Mouse (Mus musculus) effector memory CD4-positive, alpha-beta T cell, adult 7 months (primary cell): ENCODE results near the gene Cacng4. TPM values are rescaled to one million over a fixed set of nuclear protein-coding genes. Genes with fewer than 3 reads are reported as not detected.

ENCODE experiments used
- polyA plus RNA-seq: library from polyadenylated mRNA; unstranded; fragments of 100-300 nt; shearing (Covaris generic); gene quantifications from one replicate; pipeline ENCODE4 v1.2.1, GENCODE M21; 2017

Cacng4 gene
- not detected for polyA plus RNA-seq

GRCm38 (mm10) chr11:107794547-107795269 is at the start of gene Cacng4:
Cacng4 (minus strand) TSS chr11:107794557.

GRCm38 (mm10) chr11:107716332-107716938 is 77.9 kb downstream of the Cacng4 start, which contains the start of gene Cacng1:
Cacng1 (minus strand) TSS chr11:107716522.

Other genes with a start within 250 kb of the Cacng4 start
- gene Helz, start 246.6 kb downstream of the Cacng4 start, polyA plus RNA-seq: 49.6 TPM
- not detected for gene Cacng1, start 78.0 kb downstream of the Cacng4 start, polyA plus RNA-seq
- gene Cacng5, start 120.5 kb upstream of the Cacng4 start, polyA plus RNA-seq: 0.10 TPM